Mouse (Mus musculus) MEL (cell line): ENCODE results near the gene Slc10a4. TPM values are rescaled to one million over a fixed set of nuclear protein-coding genes. Genes with fewer than 3 reads are reported as not detected.

Experiments
- DNase-seq: peaks from one replicate; pipeline ENCODE4 v3.0.0; 2011; ENCODE audit warnings: low read depth, low spot score
- H3K27ac ChIP-seq: 2 replicates; pipeline ENCODE4 v1.5.1; 2012; ENCODE audit warnings: low read depth, mild to moderate bottlenecking, control low read depth, low read length, moderate library complexity; ENCODE audit not compliant: control insufficient read depth
- H3K27me3 ChIP-seq, 2 experiments: fragments of 150-350 bp in 1 of 2; sonication (generic) in 1 of 2; 2 replicates each; pipeline ENCODE4 v1.6.1; 2012; ENCODE audit warnings: low read length in 2 of 2, mild to moderate bottlenecking in 2 of 2, improper control_type of control experiment in 1 of 2, moderate library complexity in 1 of 2; ENCODE audit not compliant: insufficient read depth in 2 of 2, control insufficient read depth in 1 of 2
- H3K36me3 ChIP-seq, 2 experiments: 2 replicates each; pipeline ENCODE4 v1.6.1; 2012 to 2014; ENCODE audit warnings: low read length in 2 of 2, improper control_type of control experiment in 1 of 2, inconsistent platforms in 1 of 2, mild to moderate bottlenecking in 1 of 2; ENCODE audit not compliant: insufficient read depth in 2 of 2, control insufficient read depth in 1 of 2
- H3K4me1 ChIP-seq, 2 experiments: fragments of 150-350 bp in 1 of 2; sonication (generic) in 1 of 2; 2 replicates each; pipeline ENCODE4 v1.6.1; 2012; ENCODE audit warnings: low read length in 2 of 2, improper control_type of control experiment in 1 of 2, mild to moderate bottlenecking in 1 of 2; ENCODE audit not compliant: insufficient read depth in 2 of 2, control insufficient read depth in 1 of 2
- H3K4me3 ChIP-seq, 2 experiments: fragments of 150-350 bp in 1 of 2; sonication (generic) in 1 of 2; 2 replicates each; pipeline ENCODE4 v1.5.1; 2012; ENCODE audit warnings: low read depth in 2 of 2, low read length in 2 of 2, mild to moderate bottlenecking in 2 of 2, moderate library complexity in 2 of 2, control low read depth in 1 of 2, improper control_type of control experiment in 1 of 2; ENCODE audit not compliant: control insufficient read depth in 1 of 2, insufficient read depth in 1 of 2
- H3K79me2 ChIP-seq: 2 replicates; pipeline ENCODE4 v1.6.1; 2012; ENCODE audit warnings: mild to moderate bottlenecking, low read length, moderate library complexity; ENCODE audit not compliant: control insufficient read depth, poor library complexity, insufficient read depth
- H3K9ac ChIP-seq: 2 replicates; pipeline ENCODE4 v1.6.1; 2012; ENCODE audit warnings: low read depth, mild to moderate bottlenecking, control low read depth, low read length, moderate library complexity; ENCODE audit not compliant: control insufficient read depth, poor library complexity, severe bottlenecking
- H3K9me3 ChIP-seq: fragments of 150-350 bp; sonication (generic); replicated peaks from 2 replicates; pipeline ENCODE4 v1.6.1; 2012; ENCODE audit warnings: mild to moderate bottlenecking, low read length, improper control_type of control experiment, moderate library complexity; ENCODE audit not compliant: insufficient read depth
- BHLHE40 ChIP-seq: IDR thresholded peaks from 2 replicates; pipeline ENCODE4 v1.6.1; 2012; ENCODE audit warnings: low read depth, mild to moderate bottlenecking, inconsistent platforms, low read length, improper control_type of control experiment, borderline replicate concordance
- CTCF ChIP-seq, 3 experiments: IDR thresholded peaks in 2 of 3; conservative IDR thresholded peaks in 1 of 3; 2 replicates each; pipeline ENCODE4 v1.5.1; 2011 to 2012; ENCODE audit warnings: low read length in 3 of 3, low read depth in 2 of 3, mild to moderate bottlenecking in 2 of 3, improper control_type of control experiment in 1 of 3, inconsistent platforms in 1 of 3, mixed read lengths in 1 of 3, moderate library complexity in 1 of 3; ENCODE audit not compliant: control insufficient read depth in 1 of 3, insufficient read depth in 1 of 3, poor library complexity in 1 of 3, severe bottlenecking in 1 of 3
- ELF1 ChIP-seq: IDR thresholded peaks from 2 replicates; pipeline ENCODE4 v1.6.1; 2014; ENCODE audit warnings: low read depth, mild to moderate bottlenecking, inconsistent platforms, low read length, improper control_type of control experiment, moderate library complexity
- EP300 ChIP-seq, 2 experiments: IDR thresholded peaks; 2 replicates each; pipeline ENCODE4 v1.6.1; 2011; ENCODE audit warnings: improper control_type of control experiment in 2 of 2, low read length in 2 of 2, low read depth in 1 of 2, mild to moderate bottlenecking in 1 of 2
- GATA1 ChIP-seq: IDR thresholded peaks from 2 replicates; pipeline ENCODE4 v1.6.1; 2011; ENCODE audit warnings: low read depth, low read length, improper control_type of control experiment
- MAX ChIP-seq: IDR thresholded peaks from 2 replicates; pipeline ENCODE4 v1.6.1; 2011; ENCODE audit warnings: low read length, improper control_type of control experiment
- MAZ ChIP-seq: IDR thresholded peaks from 2 replicates; pipeline ENCODE4 v1.6.1; 2012; ENCODE audit warnings: low read depth, mild to moderate bottlenecking, inconsistent platforms, low read length, improper control_type of control experiment
- MEF2A ChIP-seq: IDR thresholded peaks from 2 replicates; pipeline ENCODE4 v1.6.1; 2014; ENCODE audit warnings: low read depth, mild to moderate bottlenecking, inconsistent platforms, low read length, improper control_type of control experiment; ENCODE audit not compliant: poor library complexity, insufficient replicate concordance, severe bottlenecking; ENCODE audit errors: extremely low read depth
- MXI1 ChIP-seq: IDR thresholded peaks from 2 replicates; pipeline ENCODE4 v1.6.1; 2011; ENCODE audit warnings: mild to moderate bottlenecking, low read depth, low read length, improper control_type of control experiment
- MYB ChIP-seq: IDR thresholded peaks from 2 replicates; pipeline ENCODE4 v1.6.1; 2011; ENCODE audit warnings: mild to moderate bottlenecking, low read depth, low read length, improper control_type of control experiment
- NELFE ChIP-seq: IDR thresholded peaks from 2 replicates; pipeline ENCODE4 v1.6.1; 2011; ENCODE audit warnings: low read depth, low read length, improper control_type of control experiment
- NRF1 ChIP-seq: IDR thresholded peaks from 2 replicates; pipeline ENCODE4 v1.6.1; 2014; ENCODE audit warnings: low read depth, mild to moderate bottlenecking, inconsistent platforms, low read length, improper control_type of control experiment, moderate library complexity; ENCODE audit not compliant: poor library complexity, insufficient read depth, severe bottlenecking
- POLR2A ChIP-seq, 2 experiments: IDR thresholded peaks; 2 replicates each; pipeline ENCODE4 v1.6.1; 2011 to 2012; ENCODE audit warnings: low read length in 2 of 2, mild to moderate bottlenecking in 2 of 2, control low read depth in 1 of 2, improper control_type of control experiment in 1 of 2, low read depth in 1 of 2, moderate library complexity in 1 of 2; ENCODE audit not compliant: control insufficient read depth in 1 of 2, insufficient read depth in 1 of 2, poor library complexity in 1 of 2
- POLR2AphosphoS2 ChIP-seq: IDR thresholded peaks from 2 replicates; pipeline ENCODE4 v1.6.1; 2011; ENCODE audit warnings: low read length, improper control_type of control experiment
- RCOR1 ChIP-seq: IDR thresholded peaks from 2 replicates; pipeline ENCODE4 v1.6.1; 2012; ENCODE audit warnings: low read depth, mild to moderate bottlenecking, inconsistent platforms, low read length, improper control_type of control experiment
- SMC3 ChIP-seq: IDR thresholded peaks from 2 replicates; pipeline ENCODE4 v1.6.1; 2011; ENCODE audit warnings: low read depth, low read length, improper control_type of control experiment
- TAL1 ChIP-seq: IDR thresholded peaks from 2 replicates; pipeline ENCODE4 v1.6.1; 2012; ENCODE audit warnings: mild to moderate bottlenecking, inconsistent platforms, low read length, moderate library complexity, mixed read lengths
- TBP ChIP-seq: IDR thresholded peaks from 2 replicates; pipeline ENCODE4 v1.8.0; 2011; ENCODE audit warnings: low read depth, low read length, improper control_type of control experiment
- TCF12 ChIP-seq: IDR thresholded peaks from 2 replicates; pipeline ENCODE4 v1.6.1; 2014; ENCODE audit warnings: low read depth, mild to moderate bottlenecking, inconsistent platforms, low read length, improper control_type of control experiment, moderate library complexity
- USF1 ChIP-seq: IDR thresholded peaks from 2 replicates; pipeline ENCODE4 v1.6.1; 2014; ENCODE audit warnings: low read depth, mild to moderate bottlenecking, inconsistent platforms, low read length, improper control_type of control experiment, moderate library complexity
- polyA plus RNA-seq, 2 experiments: library from polyadenylated mRNA; stranded (reverse) in 1 of 2; unstranded in 1 of 2; fragments of >175 nt in 1 of 2; fragments of >200 nt in 1 of 2; gene quantifications; 2 replicates each; pipeline versions ENCODE4 v1.2.1 to v1.2.4; 2012; ENCODE audit warnings: low replicate concordance in 2 of 2, low read depth in 1 of 2; ENCODE audit not compliant: insufficient read length in 2 of 2, insufficient read depth in 1 of 2, missing spikeins in 1 of 2
- total RNA-seq: library from RNA; depleted of rRNA; stranded (reverse); fragments of 300-350 nt; gene quantifications from 2 replicates; pipeline ENCODE4 v1.2.3, GENCODE M21; 2012

Gene Slc10a4
- total and polyA plus RNA-seq, 3 experiments, result not detected

- Histone ChIP-seq H3K27ac (no peak overlapping the region), H3K9me3 (no peaks in the 10 kb centered on the region), H3K79me2 (no peaks in the 10 kb centered on the region), H3K27me3 (no peaks in the 10 kb centered on the region), H3K4me3 (no peak overlapping the region), H3K9ac (no peak overlapping the region), H3K4me1 (peaks cover 0 to 9% of the 10 kb centered on the region in 2 experiments; a peak in 2 of 4 replicates), H3K36me3 (peaks cover 0 to 7% of the 10 kb centered on the region in 2 experiments; a peak in 2 of 4 replicates)
- TF ChIP-seq TCF12 (peak; percentile 37; the same call in 1 of the 2 replicates), TBP (no peak), ELF1 (no peak), RCOR1 (peak; percentile 38; the same call in 1 of the 2 replicates), MXI1 (no peak), NRF1 (no peak), SMC3 (peak; percentile 12; the same call in 1 of the 2 replicates), EP300 (IDR thresholded peaks at IDR 0.05; ENCODE audit: low read depth in 1 of 2, low read length in 2 of 2) (peak in 1 of 2 experiments; percentile 59; a peak in 2 of 4 replicates), MAZ (no peak), MEF2A (no peak), GATA1 (peak; percentile 63), NELFE (no peak), TAL1 (no peak), POLR2A (IDR thresholded peaks at IDR 0.05; ENCODE audit: control insufficient read depth in 1 of 2, insufficient read depth in 1 of 2, low read depth in 1 of 2, low read length in 2 of 2, poor library complexity in 1 of 2) (no peak)
- DNase-seq, result peak; percentile 75
Observed at GRCm38 (mm10) chr5:72992474-72992873, 14.2 kb upstream of the Slc10a4 start.

GRCm38 (mm10) chr5:72994424-72994823 lies 12.3 kb upstream of the Slc10a4 start:
- TF ChIP-seq POLR2A (IDR thresholded peaks at IDR 0.05; ENCODE audit: control insufficient read depth in 1 of 2, insufficient read depth in 1 of 2, low read depth in 1 of 2, low read length in 2 of 2, poor library complexity in 1 of 2) (no peak), MYB (no peak), CTCF (IDR thresholded peaks at IDR 0.05 in 2 of 3, conservative IDR thresholded peaks at IDR 0.05 in 1 of 3; ENCODE audit: control insufficient read depth in 1 of 3, insufficient read depth in 1 of 3, low read depth in 2 of 3, low read length in 3 of 3, poor library complexity in 1 of 3, severe bottlenecking in 1 of 3) (no peak), MAX (no peak), TCF12 (no peak), NELFE (no peak), NRF1 (no peak), USF1 (no peak), SMC3 (no peak), TAL1 (no peak), POLR2AphosphoS2 (no peak), EP300 (IDR thresholded peaks at IDR 0.05; ENCODE audit: low read depth in 1 of 2, low read length in 2 of 2) (no peak), BHLHE40 (no peak)
- no peak overlapping the region for H3K27ac ChIP-seq
- no peaks in the 10 kb centered on the region for H3K9me3 ChIP-seq
- H3K9ac ChIP-seq, result no peak overlapping the region
- no peak for DNase-seq
- H3K36me3 ChIP-seq, result peaks cover 0 to 9% of the 10 kb centered on the region in 2 experiments; a peak in 2 of 4 replicates
- no peak overlapping the region for H3K4me3 ChIP-seq
- H3K27me3 ChIP-seq, result no peaks in the 10 kb centered on the region
- peaks cover 0 to 9% of the 10 kb centered on the region in 2 experiments; a peak in 2 of 4 replicates for H3K4me1 ChIP-seq
- H3K79me2 ChIP-seq, result no peaks in the 10 kb centered on the region
